Mouse (Mus musculus): ENCODE data around the gene Metap1d. TPM values are rescaled to one million over a fixed set of nuclear protein-coding genes. Genes with fewer than 3 reads are reported as not detected.

The Metap1d gene
- total RNA-seq (2021): 10 to 100 TPM; 23.1 to 23.3 TPM
- long read RNA-seq, transcript Metap1d-205 (9 exons, 2,770 nt): major isoform, 11 of 26 reads
- long read RNA-seq, partial matches to known transcripts: 2 of 26 reads
- long read RNA-seq, other reads (novel, unspliced or antisense): 10 of 26 reads

DNA sequence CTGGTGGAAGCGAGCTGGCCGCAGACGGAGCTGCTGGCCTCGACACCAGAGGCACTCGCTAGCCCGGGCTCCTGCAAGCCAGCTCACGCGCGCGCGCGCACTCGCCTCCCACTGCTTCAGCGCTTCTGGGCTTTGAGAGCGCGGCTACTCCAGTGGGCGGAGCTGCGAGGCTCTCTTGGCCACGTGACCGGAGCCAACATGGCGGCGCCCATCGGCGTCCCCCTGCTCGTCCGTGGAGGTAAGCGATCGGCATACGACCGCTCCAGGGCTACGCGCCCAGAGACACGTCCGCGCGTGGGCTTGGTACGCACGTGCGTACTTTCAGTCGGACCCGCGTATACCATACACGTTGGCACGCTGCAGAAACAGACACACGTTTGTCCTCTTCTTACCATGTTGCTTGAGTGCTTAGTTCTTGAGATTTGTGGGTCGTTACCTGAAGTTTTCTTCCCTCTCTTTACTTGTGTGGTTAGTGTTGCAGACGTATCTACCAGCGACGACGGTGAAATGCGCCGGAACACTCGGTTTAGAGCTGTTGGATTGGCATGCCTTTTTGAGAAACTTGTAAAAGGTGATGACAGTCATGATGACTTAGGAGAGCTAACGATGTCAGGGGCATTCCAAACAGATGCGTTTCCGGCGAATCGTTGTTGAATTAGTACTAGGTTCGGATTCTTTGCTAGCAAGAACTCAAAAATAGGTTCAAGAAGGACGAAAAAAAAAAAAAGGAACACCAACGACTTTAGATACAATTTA is at the start of gene Metap1d:
Gene Metap1d (plus strand): TSS at position 116 of the 756 bp plus-strand sequence.
- DNase-seq (ENCODE audit: low spot score in 2 of 2): peak; percentile 92 to 97

DNA sequence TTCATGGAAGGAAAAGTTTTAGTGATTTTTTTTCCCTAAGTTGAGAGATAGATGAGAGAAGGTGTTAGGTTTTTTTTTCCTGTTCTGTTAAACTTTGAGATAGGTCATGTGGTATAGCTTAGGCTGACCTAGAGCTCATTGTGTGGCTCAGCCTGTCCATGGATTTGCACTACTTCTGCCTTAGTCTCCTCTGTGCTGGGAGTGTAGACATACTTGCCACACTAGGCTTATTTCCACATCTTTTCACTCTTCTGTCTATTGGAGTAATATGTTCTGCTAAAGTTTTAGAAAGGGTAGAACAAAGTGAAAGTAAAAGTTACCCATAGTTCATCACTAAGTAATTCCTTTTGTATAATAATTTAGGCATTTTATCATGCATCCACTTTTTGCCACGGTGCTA is 47.5 kb upstream of the Metap1d start:
- DNase-seq (ENCODE audit: low spot score in 2 of 2): no peak

DNA sequence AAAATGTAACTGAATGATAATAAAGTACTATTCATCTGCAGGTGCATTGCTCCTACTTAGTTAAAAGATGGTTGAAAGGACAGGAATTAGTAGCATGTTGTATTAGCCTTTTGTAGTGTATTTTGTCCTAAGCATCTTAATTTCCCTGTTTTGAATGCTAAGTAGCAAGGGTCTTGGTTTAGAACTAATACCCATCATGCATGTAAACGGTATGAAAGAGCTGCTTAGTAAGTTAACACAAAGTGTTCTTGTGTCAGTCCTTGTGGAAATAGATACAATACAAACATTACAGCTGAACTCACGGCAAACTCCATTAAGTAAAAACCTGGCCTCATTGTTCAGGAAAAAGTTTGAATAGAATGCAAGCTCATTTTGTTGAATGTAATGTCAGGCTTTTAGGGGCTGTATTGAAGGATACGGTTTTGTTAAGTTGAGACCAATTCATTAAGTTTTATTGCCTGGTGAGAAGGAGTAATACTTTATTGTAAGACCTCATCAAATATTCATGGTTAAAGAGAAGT is 34.3 kb upstream of the Metap1d start:
- no peak for DNase-seq (ENCODE audit: low spot score in 2 of 2)

DNA sequence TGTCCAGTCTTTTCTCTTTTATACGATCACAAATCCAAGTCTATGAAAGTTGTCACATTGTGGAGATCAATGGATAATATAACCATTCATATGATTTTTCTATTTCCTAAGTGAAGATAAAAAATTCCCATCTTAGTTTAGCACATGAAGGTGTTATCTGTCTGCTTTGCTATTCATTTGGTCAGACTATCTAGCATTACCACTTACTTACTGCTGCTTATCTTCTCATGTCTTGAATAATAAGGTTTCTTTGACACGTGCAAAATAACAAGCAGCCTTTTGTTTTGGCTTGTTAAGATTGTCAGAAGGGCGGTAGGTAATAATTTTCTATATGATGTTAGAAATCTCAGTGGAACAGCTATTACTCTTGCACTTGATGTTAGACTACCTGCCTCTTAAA is 33.7 kb upstream of the Metap1d start:
- DNase-seq (ENCODE audit: low spot score in 2 of 2): no peak

DNA sequence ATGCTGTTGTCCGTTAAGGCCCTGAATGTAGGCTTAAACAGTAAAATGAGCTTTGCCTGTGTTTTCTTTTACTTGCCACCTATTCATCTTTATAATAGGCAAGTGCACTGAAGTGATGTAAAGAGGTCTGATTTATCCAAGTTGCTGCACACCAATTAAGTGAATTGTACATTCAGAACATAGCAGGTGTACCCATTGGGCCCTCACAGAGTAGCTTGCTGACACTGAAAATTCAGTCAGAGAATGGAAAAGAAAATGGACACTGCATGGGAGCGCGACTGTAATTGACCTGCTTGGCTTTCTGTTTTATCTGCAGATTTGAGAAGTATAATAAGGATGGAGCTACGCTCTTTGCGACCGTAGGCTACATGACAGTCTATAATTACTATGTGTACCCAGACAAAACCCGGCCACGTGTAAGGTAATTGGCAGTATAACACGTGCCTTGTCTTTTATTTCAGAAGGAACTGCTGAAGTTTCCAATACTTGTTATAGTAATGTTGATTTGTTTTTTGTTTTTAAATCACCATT is 32.1 kb upstream of the Metap1d start:
- DNase-seq (ENCODE audit: low spot score in 2 of 2): no peak

DNA sequence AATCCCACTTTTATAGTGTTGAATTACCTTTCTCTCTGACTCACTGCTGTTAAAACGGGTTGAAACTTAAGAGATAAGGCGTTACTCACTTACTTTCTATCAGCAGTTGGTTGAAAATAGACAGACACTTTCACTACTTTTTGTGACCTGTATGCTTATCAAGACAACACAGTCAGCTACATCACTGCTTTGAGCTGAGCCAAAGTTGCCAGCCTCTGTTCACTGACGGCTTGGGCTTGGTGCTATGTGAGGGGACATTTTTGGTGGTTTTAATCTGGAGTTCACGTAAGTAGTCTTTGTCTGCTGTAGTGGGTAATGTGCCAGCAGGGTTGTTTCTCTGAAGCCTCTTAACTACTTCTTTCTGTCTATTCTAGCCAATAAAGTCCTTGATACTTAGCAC is 28.5 kb upstream of the Metap1d start:
- no peak for DNase-seq (ENCODE audit: low spot score in 2 of 2)

DNA sequence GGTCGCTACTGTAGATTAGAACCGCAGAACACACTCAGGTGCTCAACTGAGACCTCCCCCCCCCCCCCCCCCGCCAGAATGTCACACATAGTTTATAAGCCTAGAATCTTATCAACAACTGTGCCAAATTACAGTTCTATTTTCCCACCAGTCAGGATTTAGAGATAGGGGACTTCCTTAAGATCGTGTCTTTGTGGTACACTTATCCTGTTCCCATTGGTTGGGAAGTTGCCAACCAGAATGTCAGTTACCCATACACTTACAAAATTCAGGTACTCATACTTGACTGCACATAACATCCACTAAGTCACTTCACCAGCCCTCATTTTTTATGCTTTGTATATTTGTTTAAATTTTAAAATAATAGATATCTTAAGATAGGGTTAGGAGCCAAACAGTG is 17.6 kb upstream of the Metap1d start:
- no peak for DNase-seq (ENCODE audit: low spot score in 2 of 2)

DNA sequence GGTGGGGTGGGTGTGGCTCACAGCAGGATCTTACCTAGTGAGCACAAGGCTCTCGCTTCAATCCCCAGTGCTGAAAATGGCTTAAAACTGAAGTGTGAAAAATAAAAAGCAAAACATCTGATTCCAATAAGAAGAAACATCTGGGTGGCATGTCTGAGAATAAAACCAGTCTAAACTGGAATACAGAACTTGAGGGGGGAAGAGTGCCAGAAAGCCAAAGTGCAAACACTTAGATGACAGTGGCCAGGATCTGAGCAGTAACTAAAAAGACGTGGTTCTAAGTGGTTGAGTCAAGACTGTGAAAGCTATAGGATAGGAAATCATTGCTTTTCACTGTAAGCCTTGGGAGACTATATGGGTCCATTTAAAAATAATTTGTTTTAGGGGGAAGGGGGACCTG is 9.7 kb upstream of the Metap1d start:
- DNase-seq (ENCODE audit: low spot score in 2 of 2): no peak

DNA sequence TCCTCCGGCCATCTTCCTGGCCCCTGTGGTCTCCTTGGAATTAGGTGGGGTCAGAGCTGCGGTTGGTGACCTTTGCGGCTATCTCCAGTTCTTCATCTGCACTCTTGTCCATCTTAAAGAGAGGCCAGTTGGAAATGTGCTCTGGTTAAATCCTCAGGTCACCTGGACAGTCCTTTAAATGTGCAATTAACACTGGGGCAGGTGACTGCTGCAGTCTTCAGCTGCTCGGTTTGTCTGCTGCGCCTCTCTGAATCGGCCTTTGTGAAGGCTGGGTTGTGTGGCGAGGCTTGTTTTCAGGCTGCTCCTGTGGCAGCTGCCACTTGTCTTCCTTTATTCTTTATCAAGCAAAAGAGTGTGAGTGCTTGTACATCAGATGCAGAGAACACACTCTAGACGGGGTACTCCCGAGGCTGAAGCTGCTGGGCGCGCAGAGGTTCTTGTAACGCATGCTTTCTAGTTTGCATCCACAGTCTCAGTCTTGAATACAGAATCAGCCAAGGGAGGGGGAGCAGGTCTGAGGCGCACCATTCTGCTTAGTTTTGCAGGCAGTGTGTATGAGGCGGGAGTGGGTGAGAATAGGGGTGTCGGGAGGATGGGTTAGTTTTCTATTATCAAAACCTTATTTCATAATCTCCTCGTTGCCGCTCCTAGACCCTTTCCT is 7.4 kb upstream of the Metap1d start:
- no peak for DNase-seq (ENCODE audit: low spot score in 2 of 2)

DNA sequence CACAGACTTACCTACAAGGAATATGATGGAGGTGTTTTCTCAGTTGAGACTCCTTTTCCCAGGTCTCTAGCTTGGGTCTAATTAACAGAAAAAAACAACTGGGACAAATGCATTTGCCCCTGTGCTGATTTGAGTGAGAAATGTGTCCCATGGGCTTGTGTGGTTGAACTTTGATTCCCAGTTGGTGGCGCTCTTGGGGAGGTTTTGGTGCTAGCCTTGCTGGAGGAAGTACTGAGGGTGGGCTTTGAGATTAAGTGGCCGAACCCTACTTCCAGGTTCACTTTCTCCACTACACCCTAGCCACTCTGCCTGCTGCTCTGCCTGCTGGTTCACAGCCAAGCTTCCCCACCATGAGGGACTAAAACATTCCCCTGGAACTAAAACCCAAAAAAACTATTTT is 3.5 kb upstream of the Metap1d start:
- no peak for DNase-seq (ENCODE audit: low spot score in 2 of 2)

DNA sequence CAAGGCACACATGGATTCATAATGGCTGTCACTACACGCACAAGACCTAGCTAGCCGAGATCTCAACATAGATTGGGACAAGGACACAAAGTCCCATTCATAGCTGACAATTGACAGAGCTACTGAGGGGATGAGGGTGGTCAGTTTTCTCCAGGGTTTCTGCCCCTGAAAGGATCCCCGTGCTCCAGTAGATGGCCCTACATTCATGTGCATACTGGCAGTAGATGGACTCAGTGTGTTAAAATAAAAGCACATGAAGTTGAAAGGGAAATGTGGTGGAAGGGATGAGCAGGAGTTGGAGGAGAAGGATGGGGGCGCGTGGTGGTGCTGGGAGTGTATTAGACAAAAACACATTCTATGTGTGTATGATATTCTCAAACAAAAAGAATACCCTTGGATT is 1.3 kb upstream of the Metap1d start:
- no peak for DNase-seq (ENCODE audit: low spot score in 2 of 2)

DNA sequence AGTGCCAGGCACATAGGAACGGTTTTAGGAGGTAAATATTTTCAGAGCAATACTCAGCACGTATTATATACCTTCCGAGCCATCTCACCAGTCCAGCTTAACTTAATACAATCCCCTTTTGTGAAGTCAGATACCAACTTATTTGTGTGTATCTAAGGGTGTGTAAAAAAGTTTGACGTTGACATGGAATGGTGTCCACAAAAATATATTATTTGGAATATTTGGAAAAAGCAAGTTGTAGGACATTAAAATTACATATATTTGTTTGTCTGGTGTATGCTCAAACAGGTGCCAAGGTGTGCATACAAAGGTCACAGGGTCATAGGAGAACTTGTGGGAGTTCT is 813 bp downstream of the Metap1d start:
- no peak for DNase-seq (ENCODE audit: low spot score in 2 of 2)

DNA sequence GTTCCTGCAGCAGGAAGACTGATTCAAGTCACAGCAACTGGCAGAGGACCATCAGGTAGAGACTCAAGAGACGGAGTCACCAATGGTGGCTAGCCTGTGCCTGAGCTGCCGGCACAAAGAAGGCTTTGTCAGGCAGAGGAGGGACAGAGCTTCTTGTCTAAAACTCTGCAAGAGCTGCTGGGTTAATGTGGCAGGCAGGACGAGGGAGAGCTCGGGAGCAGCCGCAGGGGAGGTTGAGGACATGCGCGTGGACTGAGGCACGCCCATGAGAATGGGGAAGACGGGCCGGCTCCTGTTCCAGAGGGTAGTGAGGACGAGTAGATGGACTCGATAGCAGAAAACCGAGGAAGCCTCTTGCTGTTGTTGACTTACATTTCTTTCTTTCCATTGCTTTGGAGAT is 5.5 kb downstream of the Metap1d start:
- DNase-seq (ENCODE audit: low spot score in 2 of 2): no peak

DNA sequence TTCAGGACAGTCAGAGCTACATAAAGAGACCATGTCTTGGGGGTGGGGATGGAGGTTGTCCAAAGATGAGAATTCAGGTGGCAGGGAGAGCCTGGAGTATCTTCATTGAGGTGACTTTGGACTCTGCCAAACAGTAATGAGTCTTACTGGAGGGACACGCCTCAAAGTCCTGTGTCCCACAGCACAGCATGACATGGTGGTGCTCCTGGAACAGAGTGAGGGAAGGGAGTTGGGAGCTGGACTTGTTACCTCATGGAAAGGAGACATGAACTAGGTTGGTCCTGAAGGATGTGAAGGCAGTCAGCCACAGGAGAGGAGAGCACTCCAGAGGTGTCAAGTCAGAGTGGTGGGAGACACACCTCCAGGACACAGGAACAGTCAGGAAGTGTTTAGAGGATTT is 6.6 kb downstream of the Metap1d start:
- DNase-seq (ENCODE audit: low spot score in 2 of 2): no peak

DNA sequence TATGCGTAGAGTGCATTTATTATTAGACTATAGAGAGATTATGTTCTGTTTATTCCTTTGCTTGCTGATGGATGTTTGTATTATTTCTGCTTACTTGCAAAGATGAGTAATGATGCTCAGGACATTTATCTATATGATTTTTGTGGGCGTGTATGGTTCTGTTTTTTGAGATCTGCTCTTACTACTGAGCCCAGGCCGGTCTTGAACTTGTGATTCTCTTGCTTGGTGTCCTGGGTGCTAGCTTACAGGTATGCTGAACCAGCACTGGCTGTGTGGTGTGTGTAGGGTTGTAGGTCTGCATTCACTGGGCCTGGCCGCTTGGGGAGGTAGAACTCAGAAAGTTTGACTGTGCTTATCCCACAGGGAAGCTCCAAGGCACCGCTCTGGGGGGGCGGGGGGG is 8.1 kb downstream of the Metap1d start:
- DNase-seq (ENCODE audit: low spot score in 2 of 2): no peak

DNA sequence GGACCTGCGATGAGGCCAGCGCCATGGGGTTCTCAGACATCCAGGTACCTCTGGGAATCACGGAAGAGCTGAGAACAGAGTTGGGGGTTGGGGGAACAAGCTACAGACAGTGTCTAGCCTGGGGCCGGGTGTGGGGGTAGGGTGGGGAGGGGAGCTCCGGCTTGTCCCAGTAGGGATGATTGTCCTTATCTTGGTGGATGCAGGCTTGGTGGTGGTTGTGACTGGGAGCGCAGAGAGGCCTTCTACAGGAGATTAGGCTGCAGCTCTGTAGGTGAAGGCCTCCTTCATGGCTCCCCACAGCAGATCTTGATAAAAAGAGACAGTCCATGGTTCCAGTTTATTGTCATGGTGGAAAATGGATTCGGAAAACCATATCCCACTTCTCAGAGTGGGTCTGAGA is 8.5 kb downstream of the Metap1d start:
- DNase-seq (ENCODE audit: low spot score in 2 of 2): no peak

DNA sequence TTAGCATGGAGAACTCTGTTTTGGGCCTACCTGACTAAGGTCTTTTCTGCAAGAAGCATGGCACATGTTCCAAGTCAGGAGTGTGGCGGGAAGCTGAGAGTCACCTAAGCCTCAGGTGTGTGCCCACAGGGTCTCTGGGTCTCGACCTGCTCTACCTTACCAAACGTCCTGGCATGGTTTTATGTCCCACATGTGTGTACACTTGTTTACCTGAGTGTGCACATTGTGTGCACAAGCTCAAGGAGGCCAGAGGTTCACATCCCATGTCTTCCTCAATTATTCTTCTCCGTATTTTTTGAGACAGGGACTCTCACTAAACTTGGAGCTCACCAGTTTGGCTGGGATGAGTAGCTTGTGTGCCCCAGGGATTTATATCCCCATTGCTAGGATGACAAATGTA is 9.0 kb downstream of the Metap1d start:
- no peak for DNase-seq (ENCODE audit: low spot score in 2 of 2)

DNA sequence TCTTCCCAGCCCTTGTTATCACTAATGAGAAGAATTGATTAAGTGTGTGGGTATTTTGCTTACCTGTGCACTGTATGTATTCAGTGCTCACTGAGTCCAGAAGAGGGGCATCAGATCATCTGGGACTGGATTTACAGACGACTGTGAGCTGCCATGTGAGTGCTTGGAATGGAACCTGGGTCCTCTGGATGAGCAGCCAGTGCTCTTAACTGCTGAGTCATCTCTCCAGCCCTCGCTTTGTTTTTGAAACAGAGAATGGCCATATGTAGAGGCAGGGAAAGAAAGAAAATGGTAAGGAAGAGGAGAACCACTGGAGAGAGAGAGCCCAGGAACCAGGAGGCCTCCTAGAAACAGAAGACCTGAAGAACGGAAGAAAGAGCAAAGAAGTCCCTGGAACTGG is 9.5 kb downstream of the Metap1d start:
- no peak for DNase-seq (ENCODE audit: low spot score in 2 of 2)

DNA sequence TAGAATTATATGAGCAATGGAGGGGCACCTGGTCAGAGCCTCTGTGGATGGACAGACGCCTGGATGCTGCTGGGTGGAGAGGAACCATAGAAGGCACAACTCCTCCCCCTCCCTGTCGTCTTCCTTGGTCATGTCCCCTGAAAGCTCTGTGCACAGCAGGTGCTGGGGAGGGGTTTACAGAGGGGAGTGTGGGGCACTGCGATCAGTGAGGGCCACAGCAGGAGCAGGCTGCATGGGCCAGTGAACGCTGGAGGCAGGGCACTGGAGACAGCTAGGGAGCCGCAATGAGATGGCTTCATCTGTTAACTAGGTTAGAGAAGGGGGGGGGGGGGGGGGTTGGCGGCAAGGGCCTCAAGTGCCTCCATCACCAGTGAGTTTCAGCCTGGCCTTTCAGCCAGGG is 13.0 kb downstream of the Metap1d start:
- DNase-seq (ENCODE audit: low spot score in 2 of 2): no peak

DNA sequence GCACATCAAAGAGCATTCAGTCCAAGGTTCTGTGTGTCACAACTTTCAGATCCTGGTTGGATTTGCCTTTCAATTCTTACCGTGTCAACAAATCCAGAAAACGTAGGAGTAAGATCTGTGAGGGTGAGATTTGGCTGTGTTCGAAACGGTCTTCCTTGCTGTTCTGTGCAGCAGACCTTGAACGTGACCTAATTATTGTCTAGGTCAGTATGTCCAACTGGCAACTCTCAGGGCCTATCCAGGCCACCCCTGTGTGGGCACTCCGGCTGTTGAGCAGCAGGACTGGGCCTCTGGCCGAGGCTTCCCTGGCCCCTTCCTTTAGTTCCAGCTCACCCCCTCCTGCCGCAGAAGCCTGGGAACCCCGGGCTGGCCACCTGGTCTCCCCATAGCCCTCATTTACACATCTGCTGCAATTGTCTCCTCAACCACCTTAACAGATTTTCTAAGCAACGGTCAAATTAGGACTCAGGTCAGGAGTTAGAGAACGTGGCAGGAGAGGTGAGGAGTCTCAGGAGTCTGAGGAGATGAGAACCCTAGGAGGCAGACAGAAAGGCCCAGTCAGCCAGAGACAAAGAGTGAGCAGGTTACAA is 13.9 kb downstream of the Metap1d start:
- DNase-seq (ENCODE audit: low spot score in 2 of 2): no peak

DNA sequence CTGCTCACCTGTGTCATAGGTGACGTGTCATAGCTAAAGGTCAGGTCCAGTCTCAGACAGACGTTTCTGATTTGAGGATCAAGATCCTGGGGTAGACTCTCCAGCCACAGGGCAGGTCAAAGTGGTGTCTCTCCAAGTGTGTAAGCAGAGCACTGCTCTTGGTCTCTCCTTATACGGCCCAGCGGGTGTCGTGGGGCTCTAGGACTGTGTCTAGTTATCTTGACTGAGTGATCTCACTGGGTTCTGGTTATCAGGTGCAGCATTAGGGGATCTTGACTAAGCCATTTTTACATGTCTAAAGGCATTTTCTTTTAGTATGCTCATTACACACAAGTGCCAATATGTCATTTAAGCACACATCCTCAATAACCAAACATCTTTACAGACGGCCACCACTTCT is 18.0 kb downstream of the Metap1d start:
- no peak for DNase-seq (ENCODE audit: low spot score in 2 of 2)

DNA sequence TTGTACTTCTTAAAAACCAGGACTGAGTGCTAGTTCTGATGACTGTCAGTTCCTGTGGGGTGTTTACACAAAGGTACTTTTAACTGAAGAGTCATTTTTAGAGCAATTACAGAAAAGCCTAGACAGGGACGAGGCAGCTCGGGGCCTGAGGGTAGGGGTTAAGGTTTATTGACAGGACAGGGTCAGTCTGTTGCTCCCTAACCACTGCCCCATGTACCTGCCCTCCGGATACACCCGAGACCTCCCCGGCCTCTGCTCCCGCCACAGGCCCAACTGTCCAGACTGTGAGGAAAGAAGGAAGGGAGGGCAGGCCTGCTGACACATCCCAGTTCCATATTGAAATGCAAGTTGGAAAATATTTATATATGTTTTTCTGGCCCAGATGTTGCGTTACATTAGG is 20.8 kb downstream of the Metap1d start:
- DNase-seq (ENCODE audit: low spot score in 2 of 2): no peak
